Mouse (Mus musculus) midbrain, postnatal 0 days (tissue): ENCODE results near the gene Myrfl. TPM values are rescaled to one million over a fixed set of nuclear protein-coding genes. Genes with fewer than 3 reads are reported as not detected.

Experiments
- ATAC-seq: fragments of 200-750 bp; cut with Nextera tagmentation; 2 replicates; pipeline ENCODE4 v1.8.0; 2017; ENCODE audit warnings: moderate number of reproducible peaks, mild to moderate bottlenecking, moderate TSS enrichment, moderate library complexity; ENCODE audit not compliant: low FRiP score
- DNase-seq: peaks from one replicate; pipeline ENCODE4 v3.0.0-alpha.2; 2015; ENCODE audit warnings: low spot score
- H3K27ac ChIP-seq: fragments of 300-500 bp; sonication (generic); 2 replicates; pipeline ENCODE4 v1.5.1; 2014; ENCODE audit warnings: low read depth, mild to moderate bottlenecking, low read length, mixed read lengths
- H3K27me3 ChIP-seq: fragments of 300-500 bp; sonication (generic); 2 replicates; pipeline ENCODE4 v1.6.1; 2014; ENCODE audit warnings: low read length, control low read depth, mixed read lengths; ENCODE audit not compliant: insufficient read depth
- H3K36me3 ChIP-seq: fragments of 300-500 bp; sonication (generic); 2 replicates; pipeline ENCODE4 v1.6.1; 2014; ENCODE audit warnings: low read length, control low read depth, mixed read lengths; ENCODE audit not compliant: insufficient read depth
- H3K4me1 ChIP-seq: fragments of 300-500 bp; sonication (generic); 2 replicates; pipeline ENCODE4 v1.6.1; 2014; ENCODE audit warnings: mild to moderate bottlenecking, control low read depth, antibody characterized with exemption, low read length, mixed read lengths; ENCODE audit not compliant: insufficient read depth
- H3K4me2 ChIP-seq: fragments of 300-500 bp; sonication (generic); 2 replicates; pipeline ENCODE4 v1.6.1; 2014; ENCODE audit warnings: low read depth, mild to moderate bottlenecking, low read length, mixed read lengths; ENCODE audit not compliant: poor library complexity, severe bottlenecking
- H3K4me3 ChIP-seq: fragments of 300-500 bp; sonication (generic); 2 replicates; pipeline ENCODE4 v1.5.1; 2014; ENCODE audit warnings: low read depth, mild to moderate bottlenecking, low read length, moderate library complexity
- H3K9ac ChIP-seq: fragments of 300-500 bp; sonication (generic); replicated peaks from 2 replicates; pipeline ENCODE4 v1.6.1; 2014; ENCODE audit warnings: mild to moderate bottlenecking, low read length, moderate library complexity, mixed read lengths; ENCODE audit not compliant: poor library complexity, severe bottlenecking
- H3K9me3 ChIP-seq: fragments of 300-500 bp; sonication (generic); 2 replicates; pipeline ENCODE4 v1.6.1; 2016; ENCODE audit warnings: low read length, control low read depth
- CTCF ChIP-seq: IDR thresholded peaks from 2 replicates; pipeline ENCODE4 v1.5.1; 2016; ENCODE audit warnings: antibody characterized with exemption, mild to moderate bottlenecking
- WGBS: fragments of 180-500 bp; shearing (Covaris S2); extraction: QIAGEN DNeasy Blood & Tissue Kit; methylation state at CpG from one replicate; pipeline ENCODE4 v1.1.7; 2014; 5-methylcytosine and 5-hydroxymethylcytosine counted together
- polyA plus RNA-seq: library from polyadenylated mRNA; unstranded; fragments of >200 nt; fragmentation: Nextera tagmentation; extraction: Ambion mirVana; gene quantifications from 2 replicates; pipeline ENCODE4 v1.2.1, GENCODE M21; 2015
- total RNA-seq: library from RNA; depleted of rRNA; stranded (reverse); fragments of >200 nt; gene quantifications from 2 replicates; pipeline ENCODE4 v1.2.3, GENCODE M21; 2014

The Myrfl gene
- total and polyA plus RNA-seq, 2 experiments from 2014 or later: 0.09 to 0.11 TPM

DNA sequence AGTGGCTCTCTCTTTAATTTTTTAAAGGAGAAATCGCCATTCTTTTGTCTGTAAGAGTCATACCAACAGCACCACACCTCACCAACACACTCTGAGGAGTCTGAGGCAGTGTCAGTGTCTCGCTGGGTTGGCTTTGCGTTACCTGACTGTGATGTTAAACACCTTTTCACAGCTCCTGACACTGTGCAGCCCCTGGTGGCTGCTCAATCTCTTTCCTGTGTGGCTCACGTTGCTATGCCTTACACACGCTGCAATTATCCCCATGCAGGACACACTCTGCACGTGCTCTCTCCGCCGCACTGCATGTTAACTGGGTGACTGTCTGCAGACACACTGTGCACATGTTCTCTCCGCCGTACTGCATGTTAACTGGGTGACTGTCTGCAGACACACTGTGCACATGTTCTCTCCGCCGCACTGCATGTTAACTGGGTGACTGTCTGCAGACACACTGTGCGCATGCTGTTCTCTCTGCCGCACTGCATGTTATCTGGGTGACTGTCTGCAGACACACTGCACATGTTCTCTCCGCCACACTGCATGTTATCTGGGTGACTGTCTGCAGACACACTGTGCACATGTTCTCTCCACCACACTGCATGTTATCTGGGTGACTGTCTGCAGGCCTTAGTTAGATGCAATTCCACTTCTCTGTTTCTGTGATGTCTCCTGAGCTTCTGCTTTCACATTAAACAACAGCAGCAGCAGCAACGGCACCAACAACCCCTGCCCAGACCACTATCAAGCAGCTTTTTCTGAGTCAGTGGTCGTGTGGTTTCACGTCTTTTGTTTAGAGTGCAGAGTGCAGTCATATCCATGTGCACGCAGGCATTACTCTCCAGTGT is 27.2 kb upstream of the Myrfl start:
- no peak overlapping the region for H3K27ac ChIP-seq
- no peaks in the 10 kb centered on the region for H3K9me3 ChIP-seq
- no peak for TF ChIP-seq CTCF
- H3K9ac ChIP-seq: no peak overlapping the region
- H3K4me3 ChIP-seq: no peak overlapping the region
- H3K4me1 ChIP-seq: no peaks in the 10 kb centered on the region
- peaks cover 13% of the 10 kb centered on the region; the same call in 1 of the 2 replicates for H3K36me3 ChIP-seq
- no peak for ATAC-seq
- H3K4me2 ChIP-seq: no peak overlapping the region
- WGBS: 92% methylated on average over 19 of the region's 19 CpGs
- DNase-seq: no peak
- H3K27me3 ChIP-seq: no peaks in the 10 kb centered on the region

DNA sequence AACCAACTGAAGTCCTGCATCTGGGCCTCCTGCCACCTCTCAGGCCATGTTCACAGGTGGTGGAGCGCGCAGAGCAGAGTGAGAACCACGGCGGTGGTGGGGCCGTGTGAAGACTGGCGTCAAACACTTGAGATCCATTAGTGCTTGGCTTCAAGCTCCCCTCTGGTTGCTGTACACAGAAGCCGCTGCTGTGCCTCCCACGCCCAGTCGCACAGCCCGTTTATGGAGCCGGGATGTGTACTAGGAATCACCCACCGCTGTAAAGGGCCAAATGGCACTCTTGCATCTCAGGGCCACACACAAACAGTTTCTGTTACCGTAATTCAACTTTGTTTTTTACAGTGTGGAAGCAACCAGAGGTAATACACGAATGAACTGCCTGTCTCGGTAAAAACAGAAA is 25.4 kb upstream of the Myrfl start:
- no peak overlapping the region for H3K9ac ChIP-seq
- H3K4me1 ChIP-seq: no peaks in the 10 kb centered on the region
- no peaks in the 10 kb centered on the region for H3K9me3 ChIP-seq
- H3K4me3 ChIP-seq: no peak overlapping the region
- 93% methylated on average over 15 of the region's 15 CpGs for WGBS
- H3K27me3 ChIP-seq: no peaks in the 10 kb centered on the region
- no peak overlapping the region for H3K4me2 ChIP-seq
- DNase-seq (no peak), ATAC-seq (no peak)
- no peak overlapping the region for H3K27ac ChIP-seq
- no peak for TF ChIP-seq CTCF
- H3K36me3 ChIP-seq: peaks cover 9% of the 10 kb centered on the region; the same call in 1 of the 2 replicates

DNA sequence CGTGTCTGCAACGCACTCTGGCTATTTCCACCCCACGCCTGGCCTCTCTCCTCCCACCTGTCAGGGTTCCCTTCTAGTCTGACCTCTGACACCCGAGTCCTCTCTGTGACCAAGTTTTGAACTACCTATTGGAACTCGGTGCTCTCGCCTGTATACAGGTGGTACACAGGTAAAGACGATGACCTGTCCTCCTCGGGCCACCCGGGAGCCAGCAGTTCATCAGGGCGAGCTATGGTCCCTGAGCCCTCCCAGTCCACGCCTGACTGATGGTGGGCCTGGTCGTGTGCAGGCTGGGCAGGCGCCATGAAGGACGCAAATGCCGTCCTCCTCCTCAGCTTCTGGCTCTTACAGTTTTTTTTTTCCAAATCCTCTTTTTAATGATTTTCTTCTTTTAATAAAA is 24.7 kb upstream of the Myrfl start:
- WGBS: 96% methylated on average over 15 of the region's 15 CpGs
- H3K27ac ChIP-seq: no peak overlapping the region
- TF ChIP-seq CTCF: no peak
- ATAC-seq: no peak
- no peak for DNase-seq
- H3K4me2 ChIP-seq: no peak overlapping the region
- H3K4me3 ChIP-seq: no peak overlapping the region
- H3K4me1 ChIP-seq: no peaks in the 10 kb centered on the region
- H3K27me3 ChIP-seq: no peaks in the 10 kb centered on the region
- H3K9ac ChIP-seq: no peak overlapping the region
- no peaks in the 10 kb centered on the region for H3K9me3 ChIP-seq
- 0 out of 2 replicates have a peak, but pooled peaks cover 7% of the 10 kb centered on the region for H3K36me3 ChIP-seq

DNA sequence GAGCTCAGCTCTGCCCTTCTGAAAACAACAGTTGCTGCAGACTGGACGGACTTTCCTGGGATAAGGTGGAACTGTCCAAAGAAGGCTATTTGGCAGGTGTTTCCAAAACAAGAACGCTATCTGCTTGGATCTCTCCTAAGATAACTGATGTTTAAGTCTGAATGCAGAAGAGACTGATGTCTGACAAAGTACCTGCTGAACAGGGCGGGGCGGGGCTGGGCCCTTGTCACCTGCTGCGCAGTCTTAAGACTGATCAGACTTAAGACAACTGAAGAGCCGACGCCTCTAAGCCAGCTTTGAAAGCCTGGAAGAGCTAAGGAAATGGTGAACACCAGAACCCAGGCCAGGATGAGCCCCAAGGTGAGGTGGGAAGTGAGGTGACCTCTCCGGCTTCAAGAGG is 23.9 kb upstream of the Myrfl start:
- no peak overlapping the region for H3K4me3 ChIP-seq
- H3K27me3 ChIP-seq: no peaks in the 10 kb centered on the region
- no peaks in the 10 kb centered on the region for H3K4me1 ChIP-seq
- no peak overlapping the region for H3K27ac ChIP-seq
- H3K4me2 ChIP-seq: no peak overlapping the region
- no peak for DNase-seq
- 95% methylated on average over 8 of the region's 8 CpGs for WGBS
- H3K9me3 ChIP-seq: no peaks in the 10 kb centered on the region
- H3K36me3 ChIP-seq: 0 out of 2 replicates have a peak, but pooled peaks cover 9% of the 10 kb centered on the region
- no peak for ATAC-seq
- no peak overlapping the region for H3K9ac ChIP-seq
- no peak for TF ChIP-seq CTCF

DNA sequence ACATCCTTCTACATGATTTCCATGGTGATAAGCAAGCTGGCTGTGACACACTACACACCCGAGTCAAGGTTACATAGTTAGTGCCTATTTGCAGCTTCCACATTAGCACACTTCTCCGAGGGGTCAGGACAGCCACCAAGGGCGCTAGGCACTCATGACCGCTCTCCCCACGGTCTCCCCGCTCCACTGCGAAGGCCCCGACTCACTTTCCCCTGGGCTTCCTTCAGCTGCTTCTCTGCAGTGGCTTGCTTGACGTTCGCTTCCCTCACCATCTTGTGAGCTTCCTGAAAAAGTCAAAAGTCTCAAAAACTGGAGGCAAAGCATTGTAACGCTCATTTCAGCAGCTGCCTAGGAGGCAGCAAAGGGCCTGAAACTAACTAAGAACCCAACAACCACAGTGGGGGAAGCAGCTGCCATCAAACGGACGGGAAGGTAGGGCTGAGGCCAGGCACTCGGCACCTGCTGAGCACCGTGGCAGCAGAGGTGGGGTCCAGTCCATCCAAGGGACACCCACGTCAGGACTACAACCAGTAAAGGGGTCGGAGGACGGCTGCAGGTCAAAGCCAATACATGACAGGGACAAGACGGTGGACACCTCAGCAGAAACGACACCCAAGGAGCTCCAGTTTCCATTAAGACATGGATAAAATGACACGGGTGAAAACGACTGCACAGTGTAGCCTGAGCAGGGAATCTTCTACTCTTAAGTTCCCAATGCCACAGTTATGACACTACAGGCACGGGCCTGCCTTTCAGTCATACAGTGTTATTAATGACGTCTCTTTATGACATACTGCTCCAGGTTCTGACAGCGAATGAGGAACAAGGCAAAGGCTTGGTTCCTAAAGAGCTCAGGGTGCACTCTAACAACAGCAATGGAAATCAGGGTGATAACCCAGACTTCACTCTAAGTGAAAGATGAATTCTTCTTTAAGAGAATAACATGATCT is 22.9 kb upstream of the Myrfl start:
- no peaks in the 10 kb centered on the region for H3K27me3 ChIP-seq
- no peak overlapping the region for H3K4me2 ChIP-seq
- H3K9ac ChIP-seq: no peak overlapping the region
- H3K4me1 ChIP-seq: no peaks in the 10 kb centered on the region
- H3K4me3 ChIP-seq: no peak overlapping the region
- 89% methylated on average over 25 of the region's 25 CpGs for WGBS
- 0 out of 2 replicates have a peak, but pooled peaks cover 10% of the 10 kb centered on the region for H3K36me3 ChIP-seq
- no peak for DNase-seq
- ATAC-seq: no peak
- no peak overlapping the region for H3K27ac ChIP-seq
- no peak for TF ChIP-seq CTCF
- H3K9me3 ChIP-seq: no peaks in the 10 kb centered on the region

DNA sequence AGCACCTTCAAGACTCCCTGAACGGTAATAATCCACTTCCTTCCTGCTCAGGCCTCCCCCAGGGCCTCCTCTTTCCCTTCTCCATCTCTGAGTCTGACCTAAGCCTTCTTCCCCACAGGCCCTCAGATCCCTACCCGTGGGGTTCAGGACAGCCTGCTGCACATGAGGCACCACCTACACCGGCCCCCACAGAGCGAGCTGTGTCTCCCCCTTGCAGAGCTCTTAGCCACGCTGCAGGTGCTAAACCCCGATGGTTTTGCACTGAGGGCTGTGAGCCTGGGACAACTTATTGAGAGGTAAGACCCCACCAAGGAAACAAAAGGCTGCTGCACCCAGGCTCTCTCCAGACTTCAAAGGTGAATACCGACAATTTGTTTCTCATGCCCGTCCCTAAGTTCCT is 19.9 kb upstream of the Myrfl start:
- H3K27ac ChIP-seq: no peak overlapping the region
- no peak for DNase-seq
- 83% methylated on average over 8 of the region's 8 CpGs for WGBS
- no peak overlapping the region for H3K4me2 ChIP-seq
- no peaks in the 10 kb centered on the region for H3K4me1 ChIP-seq
- H3K9me3 ChIP-seq: no peaks in the 10 kb centered on the region
- no peak overlapping the region for H3K9ac ChIP-seq
- H3K4me3 ChIP-seq: no peak overlapping the region
- ATAC-seq: no peak
- H3K36me3 ChIP-seq: peaks cover 21% of the 10 kb centered on the region
- no peak for TF ChIP-seq CTCF
- no peaks in the 10 kb centered on the region for H3K27me3 ChIP-seq
